Mouse (Mus musculus) spleen, postnatal 10 days (tissue): ENCODE results near the gene Kng2.
"Not testable (repeated sequence)": the region's sequence is repeated elsewhere in the genome, so short reads cannot be mapped to it uniquely, and the experiment has no call there.

ENCODE experiments used
- DNase-seq, 2 experiments: peaks; one replicate each; pipeline ENCODE4 v3.0.0; 2021 to 2022; ENCODE audit warnings: low spot score in 2 of 2

Kng2 gene

DNA sequence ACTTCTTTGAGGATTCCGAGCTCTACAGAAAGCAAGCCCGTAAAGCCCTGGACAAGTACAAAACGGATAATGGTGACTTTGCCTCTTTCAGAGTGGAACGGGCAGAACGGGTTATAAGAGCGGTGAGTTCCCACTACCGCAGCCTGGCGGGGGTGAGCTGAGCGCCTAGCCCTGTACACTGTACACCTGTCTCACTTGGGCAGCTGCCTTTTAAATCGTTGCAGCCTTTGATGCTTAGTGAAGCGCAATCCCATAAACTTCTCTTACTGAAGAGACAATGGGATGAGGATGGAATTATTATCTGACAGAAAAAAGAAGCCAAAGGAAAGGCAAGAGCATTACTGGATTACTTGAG, 73.2 kb downstream of the Kng2 start:
- DNase-seq, result no peak

DNA sequence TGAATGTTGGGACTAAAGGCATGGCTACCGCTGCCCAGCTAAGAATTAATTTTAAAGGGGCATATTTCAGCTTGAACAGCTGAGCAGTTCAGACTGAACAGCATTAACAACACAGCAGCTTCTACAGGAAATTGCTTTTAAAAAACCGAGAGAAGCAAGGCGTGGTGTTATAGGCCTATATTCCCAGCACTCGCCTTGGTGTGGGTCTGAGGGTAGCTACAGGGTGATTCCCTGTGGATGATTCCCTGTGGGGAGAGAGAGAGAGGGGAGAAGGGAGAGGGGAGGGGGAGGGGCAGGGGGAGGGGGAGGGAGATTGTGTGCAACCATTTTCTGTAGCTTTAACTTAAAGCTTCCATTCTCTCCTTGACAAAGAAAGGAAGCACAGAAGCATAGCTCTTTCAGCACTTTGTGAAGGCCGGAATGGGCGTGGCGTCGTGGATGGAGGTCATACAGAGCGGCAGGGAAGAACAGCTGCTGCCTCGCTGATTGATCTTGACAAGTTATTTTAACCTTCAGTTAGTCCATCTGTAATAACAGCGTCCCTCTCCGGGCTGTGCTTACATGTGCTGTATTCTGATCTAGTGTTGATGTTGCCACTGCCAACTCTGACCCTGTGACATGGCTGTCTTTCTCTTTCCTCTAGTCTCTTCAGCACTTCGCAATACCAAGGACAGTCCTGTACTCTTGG, 73.7 kb downstream of the Kng2 start:
- peak in 1 of 2 experiments; percentile 29 for DNase-seq

DNA sequence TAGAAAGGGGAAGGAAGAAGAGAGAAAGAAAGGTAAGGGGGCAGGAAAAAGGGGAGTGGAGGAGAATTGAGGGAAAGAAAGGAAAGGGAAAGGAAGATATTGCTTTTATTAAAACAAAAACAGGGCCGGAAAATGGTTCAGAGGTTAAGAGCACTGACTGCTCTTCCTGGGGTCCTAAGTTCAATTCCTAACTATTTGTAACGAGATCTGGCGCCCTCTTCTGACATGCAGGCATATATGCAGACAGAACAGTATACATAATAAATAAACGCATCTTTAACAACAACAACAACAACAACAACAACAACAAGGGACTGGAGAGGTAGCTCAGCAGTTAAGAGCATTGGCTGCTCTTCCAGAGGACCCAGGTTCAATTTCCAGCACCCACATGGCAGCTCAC, 76.2 kb downstream of the Kng2 start:
- no peak for DNase-seq

DNA sequence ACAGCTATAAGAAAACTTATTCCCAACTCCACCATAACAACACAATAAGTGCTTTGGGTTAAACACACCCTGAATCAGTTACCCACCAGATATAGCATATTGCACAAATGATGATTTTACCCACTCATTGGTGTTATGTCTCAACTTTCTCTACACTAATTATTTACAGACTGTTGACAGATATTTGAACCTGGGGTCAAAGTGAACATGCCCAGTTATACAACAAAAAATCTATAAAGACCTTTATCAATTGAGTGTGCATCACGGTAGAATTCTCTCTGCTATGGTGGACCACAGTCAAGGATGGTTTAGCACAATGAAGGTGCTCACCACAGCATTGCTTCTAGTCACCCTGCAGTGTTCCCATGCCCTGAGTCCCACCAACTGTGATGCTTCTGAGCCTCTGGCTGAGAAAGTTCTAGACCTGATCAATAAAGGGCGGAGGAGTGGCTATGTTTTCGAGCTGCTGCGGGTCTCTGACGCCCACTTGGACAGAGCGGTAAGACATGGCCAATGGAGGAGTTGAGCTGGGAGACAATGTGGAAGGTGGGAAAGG, 78.4 kb downstream of the Kng2 start, which contains the start of gene Hrg:
Hrg (plus strand) TSS at position 233 of the 556 bp plus-strand sequence.
- DNase-seq, result no peak

DNA sequence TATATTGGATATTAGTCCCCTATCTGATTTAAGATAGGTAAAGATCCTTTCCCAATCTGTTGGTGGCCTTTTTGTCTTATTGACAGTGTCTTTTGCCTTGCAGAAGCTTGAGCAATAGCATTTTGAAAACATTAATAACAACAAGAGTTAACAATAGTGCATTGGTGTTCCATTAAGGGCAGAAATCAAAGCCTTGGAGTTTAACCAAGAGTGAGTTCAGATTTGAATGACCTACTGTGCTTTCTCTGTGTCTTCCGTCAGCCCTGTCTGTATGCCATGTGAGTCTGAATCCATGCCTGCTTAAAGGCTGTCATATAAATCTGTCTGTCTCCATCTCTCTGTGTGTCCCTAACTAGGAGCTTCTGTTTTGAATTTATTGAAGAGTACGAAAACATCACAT, 81.9 kb downstream of the Kng2 start:
- DNase-seq, result no peak

DNA sequence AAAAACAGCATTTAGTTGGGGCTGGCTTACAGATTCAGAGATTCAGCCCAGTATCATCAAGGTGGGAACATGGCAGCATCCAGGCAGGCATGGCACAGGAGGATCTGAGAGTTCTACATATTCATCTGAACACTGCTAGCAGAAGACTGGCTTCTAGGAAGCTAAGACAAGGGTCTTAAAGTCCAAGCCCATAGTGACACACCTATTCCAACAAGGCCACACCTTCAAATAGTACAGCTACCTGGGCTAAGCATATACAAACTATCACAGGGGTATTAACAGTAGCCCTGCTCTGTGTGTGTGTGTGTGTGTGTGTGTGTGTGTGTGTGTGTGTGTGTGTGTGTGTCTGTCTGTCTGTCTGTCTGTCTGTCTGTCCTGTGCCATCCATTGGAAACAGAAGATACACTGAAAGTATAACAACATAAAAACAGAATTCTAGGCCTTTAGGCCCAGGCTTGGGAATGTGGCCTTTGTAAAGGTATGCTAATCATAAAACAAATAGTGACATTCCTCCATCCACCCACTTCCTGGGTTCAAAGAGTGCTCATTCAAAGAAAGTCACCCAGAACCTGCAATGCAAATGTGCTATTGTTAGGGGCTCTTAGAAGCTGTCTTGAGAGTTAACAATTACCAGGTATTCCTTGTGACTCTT, 87.3 kb downstream of the Kng2 start:
- DNase-seq, result not testable (repeated sequence)

DNA sequence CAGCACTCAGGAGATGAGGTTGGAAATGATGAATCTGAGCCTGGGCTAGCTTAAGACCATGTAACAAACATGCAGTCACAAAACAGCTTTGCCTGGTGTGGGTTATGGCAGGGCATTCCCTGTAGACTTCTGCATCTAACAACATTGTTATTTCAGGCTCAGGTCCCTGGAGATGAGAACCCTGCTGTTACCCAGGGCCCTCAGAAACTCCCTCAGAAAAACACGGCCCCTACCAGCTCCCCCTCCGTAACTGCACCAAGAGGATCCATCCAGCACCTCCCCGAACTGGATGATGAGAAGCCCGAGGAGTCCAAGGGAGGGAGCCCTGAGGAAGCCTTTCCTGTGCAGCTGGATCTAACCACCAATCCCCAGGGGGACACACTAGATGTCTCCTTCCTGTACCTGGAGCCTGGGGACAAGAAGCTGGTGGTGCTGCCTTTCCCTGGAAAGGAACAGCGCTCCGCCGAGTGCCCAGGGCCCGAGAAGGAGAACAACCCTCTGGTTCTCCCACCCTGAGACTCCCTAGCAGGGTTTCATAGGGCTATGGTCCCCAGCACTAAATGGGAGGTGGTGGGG, 90.1 kb downstream of the Kng2 start:
- no peak for DNase-seq

DNA sequence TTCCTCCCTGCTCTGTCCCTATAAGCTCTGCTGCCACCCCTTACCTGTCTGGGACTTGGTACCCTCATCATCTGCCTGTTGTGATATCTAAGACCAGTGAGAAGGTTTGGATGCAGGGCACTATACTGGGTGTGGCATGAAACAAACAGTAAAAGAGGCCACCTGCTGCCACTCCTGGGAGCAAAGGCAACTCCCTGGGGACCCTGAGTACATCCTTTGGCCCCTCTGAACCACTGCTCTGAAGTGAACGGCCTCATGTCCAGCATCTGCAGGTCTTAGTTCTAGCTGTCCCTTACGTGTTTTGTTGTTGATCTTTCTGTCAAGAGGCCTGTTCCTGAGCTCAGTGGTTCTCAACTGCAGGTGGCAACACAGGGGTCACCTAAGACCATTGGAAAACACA, 90.7 kb downstream of the Kng2 start:
- DNase-seq, result peak in 1 of 2 experiments; percentile 28

DNA sequence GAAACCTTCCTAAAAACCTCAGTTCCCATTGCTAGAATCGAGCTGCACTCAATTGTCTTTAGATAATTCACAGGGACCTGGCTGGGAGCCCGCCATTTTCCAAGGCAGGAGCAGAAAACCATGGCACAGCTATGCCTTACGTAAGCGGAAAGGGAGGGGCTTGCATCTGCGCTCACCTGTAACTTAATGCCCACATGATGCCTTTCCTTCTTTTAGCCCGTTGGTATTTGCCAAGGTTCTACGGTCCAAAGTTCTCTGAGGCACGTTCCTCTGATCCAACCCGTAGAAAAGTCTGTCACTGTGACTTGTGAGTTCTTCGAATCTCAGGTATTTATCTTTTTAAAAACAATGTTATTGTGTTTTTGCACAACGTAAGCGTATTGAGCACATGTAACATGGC, 91.7 kb downstream of the Kng2 start:
- DNase-seq, result no peak
